Mouse (Mus musculus): ENCODE data around the gene Inppl1. TPM values are rescaled to one million over a fixed set of nuclear protein-coding genes. Genes with fewer than 3 reads are reported as not detected.

Inppl1 gene
- polyA plus RNA-seq, 1 experiment from 2014 or later, result 10.2 TPM

- H3K4me3 ChIP-seq (ENCODE audit: low read depth, low read length), result no peak overlapping the region
- no peak overlapping the region for H3K27ac ChIP-seq (ENCODE audit: low read length)
- no peak overlapping the region for H3K9ac ChIP-seq (ENCODE audit: low read depth, low read length)
- no peaks in the 10 kb centered on the region for H3K9me3 ChIP-seq (replicated peaks; ENCODE audit: control insufficient read depth, low read length, poor library complexity, severe bottlenecking)
- ATAC-seq, result no peak
- peaks cover 12% of the 10 kb centered on the region for H3K4me1 ChIP-seq (ENCODE audit: control insufficient read depth, insufficient read depth, low read length)
- H3K36me3 ChIP-seq (ENCODE audit: control insufficient read depth, insufficient read depth, low read length), result 0 out of 2 replicates have a peak, but pooled peaks cover 2% of the 10 kb centered on the region
- H3K27me3 ChIP-seq (ENCODE audit: control insufficient read depth, insufficient read depth, low read depth, low read length), result peaks cover 4% of the 10 kb centered on the region
- H3K4me2 ChIP-seq (ENCODE audit: low read length), result no peak overlapping the region
- WGBS, result 58% methylated on average over 3 of the region's 3 CpGs
Observed at GRCm38 (mm10) chr7:101833916-101834584, 4.0 kb downstream of the Inppl1 start.

GRCm38 (mm10) chr7:101833352-101833751, 4.7 kb downstream of the Inppl1 start:
- H3K4me2 ChIP-seq (ENCODE audit: low read length), result no peak overlapping the region
- no peak overlapping the region for H3K27ac ChIP-seq (ENCODE audit: low read length)
- 65% methylated on average over 5 of the region's 5 CpGs for WGBS
- ATAC-seq, result no peak
- H3K4me1 ChIP-seq (ENCODE audit: control insufficient read depth, insufficient read depth, low read length), result peaks cover 12% of the 10 kb centered on the region
- H3K9me3 ChIP-seq (replicated peaks; ENCODE audit: control insufficient read depth, low read length, poor library complexity, severe bottlenecking), result no peaks in the 10 kb centered on the region
- peaks cover 4% of the 10 kb centered on the region for H3K27me3 ChIP-seq (ENCODE audit: control insufficient read depth, insufficient read depth, low read depth, low read length)
- H3K36me3 ChIP-seq (ENCODE audit: control insufficient read depth, insufficient read depth, low read length), result 0 out of 2 replicates have a peak, but pooled peaks cover 2% of the 10 kb centered on the region
- no peak overlapping the region for H3K9ac ChIP-seq (ENCODE audit: low read depth, low read length)
- H3K4me3 ChIP-seq (ENCODE audit: low read depth, low read length), result no peak overlapping the region

DNA sequence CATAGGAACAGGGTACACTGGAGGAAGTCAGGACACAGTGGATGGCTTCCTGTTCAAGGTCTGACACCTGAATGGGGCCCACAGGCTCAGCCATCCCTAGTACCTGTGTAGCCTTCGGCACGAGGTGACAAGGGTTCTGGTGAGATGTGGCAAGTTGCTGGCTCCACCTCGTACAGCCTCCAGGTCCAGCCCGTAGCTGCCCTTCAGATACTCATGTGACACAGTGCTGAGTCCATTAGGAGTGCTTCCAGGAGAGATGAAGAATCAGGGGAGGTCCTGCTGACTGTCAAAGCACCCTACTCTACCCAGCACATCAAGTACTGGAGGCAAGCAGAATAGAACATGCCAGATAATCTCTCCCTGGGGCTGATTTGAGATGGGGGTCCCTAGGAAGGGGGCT, 5.7 kb downstream of the Inppl1 start:
- WGBS, result 90% methylated on average over 4 of the region's 4 CpGs
- Histone ChIP-seq H3K9me3 (replicated peaks; ENCODE audit: control insufficient read depth, low read length, poor library complexity, severe bottlenecking) (no peaks in the 10 kb centered on the region), H3K9ac (ENCODE audit: low read depth, low read length) (no peak overlapping the region), H3K4me2 (ENCODE audit: low read length) (no peak overlapping the region), H3K27ac (ENCODE audit: low read length) (no peak overlapping the region), H3K36me3 (ENCODE audit: control insufficient read depth, insufficient read depth, low read length) (0 out of 2 replicates have a peak, but pooled peaks cover 2% of the 10 kb centered on the region), H3K4me3 (ENCODE audit: low read depth, low read length) (no peak overlapping the region), H3K4me1 (ENCODE audit: control insufficient read depth, insufficient read depth, low read length) (peaks cover 12% of the 10 kb centered on the region), H3K27me3 (ENCODE audit: control insufficient read depth, insufficient read depth, low read depth, low read length) (peaks cover 4% of the 10 kb centered on the region)
- no peak for ATAC-seq

GRCm38 (mm10) chr7:101831437-101831836, 6.6 kb downstream of the Inppl1 start:
- Histone ChIP-seq H3K9me3 (replicated peaks; ENCODE audit: control insufficient read depth, low read length, poor library complexity, severe bottlenecking) (no peaks in the 10 kb centered on the region), H3K27me3 (ENCODE audit: control insufficient read depth, insufficient read depth, low read depth, low read length) (no peaks in the 10 kb centered on the region; the same call in 1 of the 2 replicates), H3K9ac (ENCODE audit: low read depth, low read length) (no peak overlapping the region), H3K27ac (ENCODE audit: low read length) (no peak overlapping the region), H3K4me2 (ENCODE audit: low read length) (no peak overlapping the region), H3K4me1 (ENCODE audit: control insufficient read depth, insufficient read depth, low read length) (peaks cover 5% of the 10 kb centered on the region), H3K4me3 (ENCODE audit: low read depth, low read length) (no peak overlapping the region), H3K36me3 (ENCODE audit: control insufficient read depth, insufficient read depth, low read length) (0 out of 2 replicates have a peak, but pooled peaks cover 2% of the 10 kb centered on the region)
- WGBS, result 96% methylated on average over 8 of the region's 8 CpGs
- no peak for ATAC-seq

- H3K9ac ChIP-seq (ENCODE audit: low read depth, low read length), result no peak overlapping the region
- H3K27ac ChIP-seq (ENCODE audit: low read length), result no peak overlapping the region
- no peaks in the 10 kb centered on the region for H3K9me3 ChIP-seq (replicated peaks; ENCODE audit: control insufficient read depth, low read length, poor library complexity, severe bottlenecking)
- H3K4me1 ChIP-seq (ENCODE audit: control insufficient read depth, insufficient read depth, low read length), result no peaks in the 10 kb centered on the region
- no peak for ATAC-seq
- 0 out of 2 replicates have a peak, but pooled peaks cover 2% of the 10 kb centered on the region for H3K36me3 ChIP-seq (ENCODE audit: control insufficient read depth, insufficient read depth, low read length)
- no peak overlapping the region for H3K4me3 ChIP-seq (ENCODE audit: low read depth, low read length)
- WGBS, result 100% methylated on average over 3 of the region's 3 CpGs
- H3K4me2 ChIP-seq (ENCODE audit: low read length), result no peak overlapping the region
- no peaks in the 10 kb centered on the region for H3K27me3 ChIP-seq (ENCODE audit: control insufficient read depth, insufficient read depth, low read depth, low read length)
Observed at GRCm38 (mm10) chr7:101830373-101830772, 7.7 kb downstream of the Inppl1 start.

GRCm38 (mm10) chr7:101823758-101824630, 14.0 kb downstream of the Inppl1 start:
- Histone ChIP-seq H3K27ac (ENCODE audit: low read length) (no peak overlapping the region), H3K4me3 (ENCODE audit: low read depth, low read length) (no peak overlapping the region), H3K4me1 (ENCODE audit: control insufficient read depth, insufficient read depth, low read length) (peaks cover 13% of the 10 kb centered on the region), H3K9ac (ENCODE audit: low read depth, low read length) (no peak overlapping the region), H3K4me2 (ENCODE audit: low read length) (no peak overlapping the region), H3K9me3 (replicated peaks; ENCODE audit: control insufficient read depth, low read length, poor library complexity, severe bottlenecking) (no peaks in the 10 kb centered on the region), H3K36me3 (ENCODE audit: control insufficient read depth, insufficient read depth, low read length) (no peaks in the 10 kb centered on the region), H3K27me3 (ENCODE audit: control insufficient read depth, insufficient read depth, low read depth, low read length) (peaks cover 43% of the 10 kb centered on the region)
- 87% methylated on average over 18 of the region's 18 CpGs for WGBS
- peak; percentile 13; the same call in 1 of the 2 replicates for ATAC-seq

GRCm38 (mm10) chr7:101822836-101823757, 14.9 kb downstream of the Inppl1 start:
- no peak overlapping the region for H3K27ac ChIP-seq (ENCODE audit: low read length)
- 36% methylated on average over 31 of the region's 32 CpGs for WGBS
- H3K4me2 ChIP-seq (ENCODE audit: low read length), result no peak overlapping the region
- ATAC-seq, result no peak
- no peak overlapping the region for H3K4me3 ChIP-seq (ENCODE audit: low read depth, low read length)
- no peaks in the 10 kb centered on the region for H3K9me3 ChIP-seq (replicated peaks; ENCODE audit: control insufficient read depth, low read length, poor library complexity, severe bottlenecking)
- no peak overlapping the region for H3K9ac ChIP-seq (ENCODE audit: low read depth, low read length)
- H3K27me3 ChIP-seq (ENCODE audit: control insufficient read depth, insufficient read depth, low read depth, low read length), result peaks cover 51% of the 10 kb centered on the region
- H3K4me1 ChIP-seq (ENCODE audit: control insufficient read depth, insufficient read depth, low read length), result peaks cover 16% of the 10 kb centered on the region
- no peaks in the 10 kb centered on the region for H3K36me3 ChIP-seq (ENCODE audit: control insufficient read depth, insufficient read depth, low read length)

GRCm38 (mm10) chr7:101821571-101822501, 16.2 kb downstream of the Inppl1 start:
- Histone ChIP-seq H3K27ac (ENCODE audit: low read length) (no peak overlapping the region), H3K4me3 (ENCODE audit: low read depth, low read length) (peak overlapping the region; percentile 36), H3K9me3 (replicated peaks; ENCODE audit: control insufficient read depth, low read length, poor library complexity, severe bottlenecking) (no peaks in the 10 kb centered on the region), H3K9ac (ENCODE audit: low read depth, low read length) (peak overlapping the region; percentile 53), H3K4me2 (ENCODE audit: low read length) (peak overlapping the region; percentile 73), H3K36me3 (ENCODE audit: control insufficient read depth, insufficient read depth, low read length) (no peaks in the 10 kb centered on the region), H3K27me3 (ENCODE audit: control insufficient read depth, insufficient read depth, low read depth, low read length) (peaks cover 62% of the 10 kb centered on the region), H3K4me1 (ENCODE audit: control insufficient read depth, insufficient read depth, low read length) (peaks cover 17% of the 10 kb centered on the region)
- under 1% methylated on average over 69 of the region's 71 CpGs for WGBS
- ATAC-seq, result peak; percentile 59

Measured in midbrain, embryonic 16.5 days (tissue).